Mouse (Mus musculus) kidney, postnatal 36 days (tissue): Measurements from ENCODE around the gene Wdr20.
"Not testable (repeated sequence)": the region's sequence is repeated elsewhere in the genome, so short reads cannot be mapped to it uniquely, and the experiment has no call there.

Source experiments
- DNase-seq, 2 experiments: peaks; one replicate each; pipeline ENCODE4 v3.0.0; 2021 to 2022; ENCODE audit warnings: mixed read lengths in 2 of 2

Gene Wdr20

GRCm38 (mm10) chr12:110714215-110714614, 23.5 kb upstream of the Wdr20 start:
- DNase-seq = no peak

GRCm38 (mm10) chr12:110716004-110716403, 21.7 kb upstream of the Wdr20 start:
- DNase-seq = no peak

GRCm38 (mm10) chr12:110725051-110725450, 12.7 kb upstream of the Wdr20 start:
- no peak for DNase-seq

GRCm38 (mm10) chr12:110725489-110725888, 12.3 kb upstream of the Wdr20 start:
- DNase-seq = no peak

- no peak for DNase-seq
These were observed 11.3 kb upstream of the Wdr20 start for GRCm38 (mm10) chr12:110726428-110726827.

GRCm38 (mm10) chr12:110733254-110733653, 4.5 kb upstream of the Wdr20 start:
- DNase-seq = not testable (repeated sequence)

- DNase-seq = no peak
These were observed 1.1 kb upstream of the Wdr20 start for GRCm38 (mm10) chr12:110736641-110737040.

- DNase-seq = peak; percentile 20 to 59
These were observed 596 bp downstream of the Wdr20 start for GRCm38 (mm10) chr12:110738158-110738921.

GRCm38 (mm10) chr12:110750770-110751439, 13.2 kb downstream of the Wdr20 start:
- no peak for DNase-seq

GRCm38 (mm10) chr12:110752703-110753102, 15.0 kb downstream of the Wdr20 start:
- DNase-seq = no peak

GRCm38 (mm10) chr12:110753976-110754375, 16.2 kb downstream of the Wdr20 start:
- no peak for DNase-seq

- DNase-seq = no peak
These were observed 19.4 kb downstream of the Wdr20 start for GRCm38 (mm10) chr12:110757161-110757560.

- no peak for DNase-seq
These were observed 21.2 kb downstream of the Wdr20 start for GRCm38 (mm10) chr12:110758932-110759331.

GRCm38 (mm10) chr12:110762321-110762720, 24.6 kb downstream of the Wdr20 start:
- DNase-seq = no peak

- no peak for DNase-seq
These were observed 26.8 kb downstream of the Wdr20 start for GRCm38 (mm10) chr12:110764531-110764930.

GRCm38 (mm10) chr12:110768562-110768961, 30.8 kb downstream of the Wdr20 start:
- DNase-seq = no peak

GRCm38 (mm10) chr12:110769660-110770297, 32.0 kb downstream of the Wdr20 start:
- no peak for DNase-seq

GRCm38 (mm10) chr12:110770479-110771247, 32.9 kb downstream of the Wdr20 start:
- no peak for DNase-seq

GRCm38 (mm10) chr12:110771961-110772360, 34.2 kb downstream of the Wdr20 start:
- no peak for DNase-seq

- DNase-seq = peak in 1 of 2 experiments; percentile 29
These were observed 38.1 kb downstream of the Wdr20 start for GRCm38 (mm10) chr12:110775628-110776426.

- no peak for DNase-seq
These were observed 40.1 kb downstream of the Wdr20 start for GRCm38 (mm10) chr12:110777853-110778252.

GRCm38 (mm10) chr12:110779296-110779695, 41.6 kb downstream of the Wdr20 start:
- no peak for DNase-seq
